Mouse (Mus musculus): ENCODE measurements around the gene Phrf1. TPM values are rescaled to one million over a fixed set of nuclear protein-coding genes. Genes with fewer than 3 reads are reported as not detected.

Gene Phrf1
- total RNA-seq, 4 experiments from 2014 or later: 16.8 to 25.3 (median 19.4) TPM

DNA sequence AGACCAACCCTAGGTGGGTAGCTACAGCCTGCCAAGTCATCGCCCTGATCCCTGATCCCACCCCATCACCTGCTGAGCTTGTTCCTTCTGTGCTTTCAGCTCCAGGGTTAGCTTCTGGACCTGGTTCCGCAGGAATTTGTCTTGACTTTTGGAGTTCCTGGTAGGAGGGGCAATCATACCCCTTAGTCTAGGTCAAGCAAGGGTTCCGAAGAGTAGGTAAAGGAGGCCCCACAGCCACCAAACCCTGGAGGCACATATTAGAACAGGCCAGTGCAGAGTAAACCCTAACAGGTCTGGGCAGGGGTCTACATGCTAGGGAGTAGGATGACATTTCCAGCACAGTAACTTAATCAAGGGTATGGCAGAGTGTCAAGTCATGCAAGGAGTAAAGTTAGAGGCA lies 15.5 kb upstream of the Phrf1 start:
- DNase-seq (ENCODE audit: low spot score in 2 of 2): no peak

- no peak for DNase-seq (ENCODE audit: low spot score in 2 of 2)
These were observed 14.9 kb upstream of the Phrf1 start, which contains the start of gene Lmntd2 for GRCm38 (mm10) chr7:141213605-141214235. TSS of gene Lmntd2 (minus strand) at chr7:141214080.

DNA sequence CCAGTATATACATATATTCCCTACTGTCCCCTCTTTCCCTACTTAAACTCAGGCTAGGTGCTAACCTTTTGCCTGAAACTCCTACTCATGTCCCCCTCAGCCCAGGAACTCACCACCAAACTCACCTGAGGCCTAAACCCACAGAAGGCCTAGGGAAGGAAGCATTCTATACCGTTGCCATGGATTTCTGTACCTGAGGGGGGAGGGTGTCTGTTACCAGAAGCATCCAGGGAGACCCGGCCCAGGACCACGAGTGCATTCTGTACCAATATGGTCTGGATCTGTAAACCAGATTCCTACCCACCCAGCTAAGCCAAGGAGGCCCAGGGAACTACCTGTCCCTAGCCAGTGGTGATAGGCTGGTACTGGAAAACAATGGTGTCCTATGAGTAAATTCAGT lies 14.3 kb upstream of the Phrf1 start:
- no peak for DNase-seq (ENCODE audit: low spot score in 2 of 2)

- DNase-seq (ENCODE audit: low spot score in 2 of 2): peak; percentile 69 to 75
These were observed 13.3 kb upstream of the Phrf1 start, which contains the start of gene Rassf7 for GRCm38 (mm10) chr7:141215101-141215879. TSS of gene Rassf7 (plus strand) at chr7:141215860.

GRCm38 (mm10) chr7:141215880-141216733 lies 12.5 kb upstream of the Phrf1 start:
- DNase-seq (ENCODE audit: low spot score in 2 of 2): no peak

DNA sequence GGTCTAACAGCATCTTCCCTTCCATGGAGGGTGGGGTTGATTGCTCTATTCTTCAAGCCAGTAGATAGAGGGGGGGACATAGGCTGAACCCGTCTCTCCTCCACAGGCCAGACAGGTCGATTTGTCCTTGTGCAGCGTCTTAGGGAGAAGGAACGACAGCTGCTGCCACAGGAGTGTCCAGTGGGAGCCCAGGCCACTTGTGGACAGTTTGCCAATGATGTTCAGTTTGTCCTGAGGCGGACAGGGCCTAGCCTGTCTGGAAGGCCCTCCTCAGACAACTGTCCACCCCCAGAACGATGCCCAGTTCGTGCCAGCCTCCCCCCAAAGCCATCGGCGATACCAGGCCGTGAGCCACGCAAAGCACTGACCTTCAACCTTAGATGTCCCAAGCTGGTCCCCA lies 11.7 kb upstream of the Phrf1 start:
- DNase-seq (ENCODE audit: low spot score in 2 of 2): no peak

- no peak for DNase-seq (ENCODE audit: low spot score in 2 of 2)
These were observed 11.1 kb upstream of the Phrf1 start for GRCm38 (mm10) chr7:141217343-141218013.

DNA sequence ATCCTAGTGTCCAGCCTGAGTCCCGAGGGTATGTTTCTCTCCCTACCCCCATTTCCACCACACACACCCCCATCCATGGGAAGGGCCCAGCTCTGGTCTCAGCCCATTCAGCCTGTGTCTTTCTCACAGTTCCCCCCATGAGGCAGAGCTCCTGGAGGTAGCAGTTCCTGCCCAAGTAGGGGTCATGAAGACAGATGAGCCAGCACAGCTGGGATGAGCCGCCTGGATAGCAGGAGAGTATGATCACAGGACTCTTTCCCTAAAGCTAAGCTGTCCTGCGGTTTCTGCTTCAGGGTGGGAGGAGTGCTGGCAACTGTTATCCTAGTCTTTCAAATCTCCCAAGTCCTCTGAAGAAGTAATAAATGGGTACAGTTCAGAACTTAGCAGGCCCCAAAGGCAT lies 10.4 kb upstream of the Phrf1 start:
- DNase-seq (ENCODE audit: low spot score in 2 of 2): no peak

GRCm38 (mm10) chr7:141218557-141219133 lies 9.9 kb upstream of the Phrf1 start:
- no peak for DNase-seq (ENCODE audit: low spot score in 2 of 2)

GRCm38 (mm10) chr7:141219558-141220099 lies 9.0 kb upstream of the Phrf1 start:
- DNase-seq (ENCODE audit: low spot score in 2 of 2): no peak

DNA sequence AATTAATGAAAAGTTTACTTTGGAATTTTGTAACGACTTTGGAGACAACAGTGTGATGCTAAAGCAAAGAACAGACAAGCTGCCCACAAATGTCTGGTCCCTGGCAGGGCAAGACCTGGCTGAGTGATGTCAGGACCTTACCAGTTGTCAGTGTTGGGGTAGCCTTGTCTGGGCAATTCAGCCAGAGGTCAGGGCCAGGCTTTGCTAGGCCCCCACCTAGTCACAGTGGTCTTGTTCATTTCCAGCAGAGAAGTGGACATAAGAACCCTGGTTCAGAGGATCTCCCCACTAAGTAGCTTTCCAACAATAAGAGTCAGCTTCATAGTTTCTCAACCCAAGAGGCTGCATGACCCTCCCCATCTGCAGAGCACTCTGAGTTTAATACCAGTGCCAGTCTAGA lies 8.2 kb upstream of the Phrf1 start:
- no peak for DNase-seq (ENCODE audit: low spot score in 2 of 2)

DNA sequence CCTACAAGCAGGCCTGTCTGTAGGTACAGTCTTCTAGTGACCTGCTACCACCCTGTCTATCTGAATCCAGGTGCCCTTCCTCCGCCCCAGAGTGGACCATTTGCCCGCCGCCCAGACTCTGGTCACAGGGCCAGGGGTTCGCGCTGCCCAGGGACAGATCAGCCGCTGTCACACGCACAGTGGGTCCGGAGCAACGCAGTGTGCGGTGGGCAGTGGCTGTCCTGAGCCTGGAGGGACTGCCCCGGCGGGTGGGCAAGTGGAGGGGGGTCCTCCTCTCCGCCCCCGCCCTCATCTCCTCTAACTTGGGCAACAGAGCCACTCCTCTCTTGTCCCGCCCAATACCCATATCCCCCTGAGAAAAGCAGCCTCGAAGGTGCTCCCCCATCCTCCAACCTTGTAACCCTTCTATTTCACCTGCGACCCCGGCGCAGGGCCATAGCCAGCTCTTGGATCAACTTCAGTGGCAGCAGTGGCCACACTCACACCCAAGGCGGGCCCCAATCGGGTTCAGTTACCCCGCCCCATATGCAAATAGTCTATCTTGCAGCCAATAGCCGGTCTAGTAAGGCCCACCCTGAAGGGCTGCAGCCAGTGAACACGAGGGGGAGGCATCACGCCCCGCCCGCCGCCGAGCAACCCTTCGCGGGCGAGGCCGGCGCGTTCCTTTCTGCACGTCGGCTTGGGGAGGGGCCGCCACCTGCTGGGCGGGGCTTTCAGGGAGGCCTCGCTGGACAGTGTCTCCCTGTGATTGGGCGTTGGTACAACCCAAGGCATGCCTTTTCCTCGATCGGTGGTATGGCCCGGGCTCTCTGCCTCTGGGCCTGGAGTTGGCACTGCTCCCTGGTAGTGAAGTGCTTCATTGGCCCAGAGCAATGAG lies 7.1 kb upstream of the Phrf1 start:
- peak; percentile 90 to 96 for DNase-seq (ENCODE audit: low spot score in 2 of 2)

- no peak for DNase-seq (ENCODE audit: low spot score in 2 of 2)
These were observed 6.5 kb upstream of the Phrf1 start for GRCm38 (mm10) chr7:141222126-141222467.

DNA sequence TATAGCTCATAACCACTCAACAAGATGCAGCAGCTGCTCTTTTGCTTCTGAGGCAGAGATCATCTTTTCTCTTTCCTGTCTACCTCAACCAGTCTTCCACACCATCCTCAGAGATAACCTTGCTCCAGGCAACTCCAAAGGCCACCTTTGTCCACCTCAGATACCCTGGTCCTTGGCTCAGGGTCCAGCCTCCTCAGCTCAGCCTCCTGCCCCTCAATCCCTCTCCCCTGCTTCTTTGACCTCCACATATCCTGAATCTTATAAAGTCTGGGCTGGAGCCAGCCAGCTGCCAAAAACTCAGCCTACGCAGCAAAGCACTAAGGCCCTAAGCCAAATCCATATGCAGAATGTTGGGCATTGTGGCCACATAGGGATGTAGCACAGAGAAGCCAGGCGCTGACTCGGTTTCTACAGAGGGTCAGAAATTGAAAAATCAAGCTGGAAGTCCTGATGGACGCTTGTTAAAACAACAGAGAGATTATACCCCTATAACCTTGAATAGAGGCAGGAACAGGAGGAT lies 5.8 kb upstream of the Phrf1 start:
- no peak for DNase-seq (ENCODE audit: low spot score in 2 of 2)

GRCm38 (mm10) chr7:141226535-141226934 lies 2.0 kb upstream of the Phrf1 start:
- no peak for DNase-seq (ENCODE audit: low spot score in 2 of 2)

DNA sequence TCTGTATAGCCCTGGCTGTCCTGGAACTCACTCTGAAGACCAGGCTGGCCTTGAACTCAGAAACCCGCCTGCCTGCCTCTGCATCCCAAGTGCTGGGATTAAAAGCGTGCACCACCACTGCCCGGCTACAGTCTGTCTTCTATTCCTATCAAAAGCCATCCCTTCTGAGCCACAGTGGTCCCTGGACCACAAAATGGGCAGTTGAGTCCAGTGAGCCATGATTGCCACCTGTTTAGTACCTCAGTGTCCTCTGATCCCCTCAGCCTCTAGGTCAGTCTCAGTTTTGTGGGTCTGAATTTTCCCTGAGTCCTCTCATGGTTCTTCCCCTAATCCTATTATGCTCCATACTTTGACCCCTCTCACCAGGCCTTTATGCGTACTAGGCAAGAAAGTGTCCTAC lies 788 bp upstream of the Phrf1 start:
- DNase-seq (ENCODE audit: low spot score in 2 of 2): no peak

GRCm38 (mm10) chr7:141229702-141230101 lies 1.1 kb downstream of the Phrf1 start:
- no peak for DNase-seq (ENCODE audit: low spot score in 2 of 2)

GRCm38 (mm10) chr7:141230570-141230969 lies 2.0 kb downstream of the Phrf1 start:
- no peak for DNase-seq (ENCODE audit: low spot score in 2 of 2)

- no peak for DNase-seq (ENCODE audit: low spot score in 2 of 2)
These were observed 2.5 kb downstream of the Phrf1 start for GRCm38 (mm10) chr7:141231111-141231510.

- no peak for DNase-seq (ENCODE audit: low spot score in 2 of 2)
These were observed 3.0 kb downstream of the Phrf1 start for GRCm38 (mm10) chr7:141231551-141231950.

All from gastrocnemius, adult 8-10 months (tissue).